Mouse (Mus musculus): ENCODE data around the gene Mea1. TPM values are rescaled to one million over a fixed set of nuclear protein-coding genes. Genes with fewer than 3 reads are reported as not detected.
A peak's percentile ranks its signal among the peaks of the same experiment; 100 is the strongest.

Mea1 gene
- polyA plus RNA-seq, 1 experiment from 2014 or later, result 353 TPM

DNA sequence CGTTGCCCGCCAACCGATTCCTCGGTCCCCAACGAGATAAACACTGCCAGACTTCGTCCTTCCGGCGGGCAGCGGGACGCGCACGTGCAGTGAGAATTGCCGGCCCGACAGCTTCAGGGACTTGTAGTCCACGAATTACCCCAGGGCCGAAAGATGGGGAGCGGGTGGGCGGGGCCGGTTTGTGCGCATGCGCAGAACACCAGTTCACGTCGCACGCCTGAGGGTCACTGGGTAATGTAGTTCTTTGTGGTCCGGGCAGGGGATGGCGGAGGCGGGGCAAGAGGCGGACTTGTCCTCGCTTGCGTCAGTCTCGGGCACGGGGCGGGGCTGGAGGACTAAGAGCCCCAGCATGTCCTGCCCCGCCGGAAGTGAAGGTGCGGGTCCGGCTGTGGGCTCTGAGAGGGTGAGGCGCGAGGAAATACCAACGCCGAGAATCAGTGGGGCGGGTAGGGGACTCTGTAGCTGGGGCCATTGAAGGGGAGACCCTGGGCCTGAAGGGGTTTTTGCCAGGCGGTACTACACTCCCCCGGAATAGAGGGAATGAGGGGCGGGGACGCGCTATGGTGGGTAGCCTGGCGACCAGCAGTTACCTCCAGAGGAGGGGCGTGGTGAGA, 2.3 kb downstream of the Mea1 start, which contains the start of gene Klhdc3:
Gene Klhdc3, minus strand, starts transcription at position 155 of the 614 bp plus-strand sequence.
- ATAC-seq, result peak; percentile 97
- Histone ChIP-seq H3K4me3 (ENCODE audit: low read length) (peak within 1 kb of the TSS; percentile 89), H3K9ac (ENCODE audit: low read depth, low read length) (peak within 1 kb of the TSS; percentile 85), H3K27me3 (replicated peaks; ENCODE audit: control insufficient read depth, insufficient read depth, low read length) (no peaks in the 10 kb centered on the region), H3K4me2 (ENCODE audit: low read length) (peak within 1 kb of the TSS; percentile 94), H3K27ac (ENCODE audit: low read depth, low read length) (peak within 1 kb of the TSS; percentile 94), H3K36me3 (ENCODE audit: control insufficient read depth, insufficient read depth, low read length) (peaks cover 45% of the 10 kb centered on the region), H3K4me1 (ENCODE audit: control insufficient read depth, insufficient read depth, low read depth, low read length) (peaks cover 22% of the 10 kb centered on the region), H3K9me3 (ENCODE audit: control insufficient read depth, low read length) (no peaks in the 10 kb centered on the region)
- WGBS, result under 1% methylated on average over 49 of the region's 49 CpGs

DNA sequence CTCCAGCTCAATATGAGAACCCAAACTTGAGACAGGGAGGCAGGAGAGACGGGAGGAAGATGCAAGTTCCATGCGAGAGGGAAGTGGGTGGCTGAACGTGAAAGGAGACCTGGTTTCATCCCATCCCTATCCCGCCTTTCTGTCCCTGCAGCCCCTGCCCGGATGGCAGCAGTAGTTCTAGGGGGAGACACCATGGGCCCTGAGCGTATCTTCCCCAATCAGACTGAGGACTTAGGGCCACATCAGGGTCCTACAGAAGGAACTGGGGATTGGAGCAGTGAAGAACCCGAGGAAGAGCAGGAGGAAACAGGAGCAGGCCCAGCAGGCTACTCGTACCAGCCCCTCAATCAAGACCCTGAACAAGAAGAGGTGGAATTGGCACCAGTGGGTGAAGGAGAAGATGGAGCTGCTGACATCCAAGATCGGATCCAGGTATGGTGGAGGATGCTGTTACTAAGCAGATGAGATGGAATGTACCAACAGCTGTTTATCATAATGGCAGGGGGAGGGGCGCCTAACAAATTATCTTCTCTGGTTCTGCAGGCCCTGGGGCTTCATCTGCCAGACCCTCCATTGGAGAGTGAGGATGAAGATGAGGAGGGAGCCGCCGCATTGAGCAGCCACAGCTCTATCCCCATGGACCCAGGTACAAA, 3.0 kb downstream of the Mea1 start:
- Histone ChIP-seq H3K4me1 (ENCODE audit: control insufficient read depth, insufficient read depth, low read depth, low read length) (peaks cover 22% of the 10 kb centered on the region), H3K9me3 (ENCODE audit: control insufficient read depth, low read length) (no peaks in the 10 kb centered on the region), H3K36me3 (ENCODE audit: control insufficient read depth, insufficient read depth, low read length) (peaks cover 47% of the 10 kb centered on the region), H3K27me3 (replicated peaks; ENCODE audit: control insufficient read depth, insufficient read depth, low read length) (no peaks in the 10 kb centered on the region), H3K27ac (ENCODE audit: low read depth, low read length) (peak overlapping the region; percentile 83), H3K4me2 (ENCODE audit: low read length) (peak overlapping the region; percentile 94), H3K4me3 (ENCODE audit: low read length) (peak overlapping the region; percentile 89), H3K9ac (ENCODE audit: low read depth, low read length) (peak overlapping the region; percentile 74)
- no peak for ATAC-seq
- 23% methylated on average over 12 of the region's 12 CpGs for WGBS

DNA sequence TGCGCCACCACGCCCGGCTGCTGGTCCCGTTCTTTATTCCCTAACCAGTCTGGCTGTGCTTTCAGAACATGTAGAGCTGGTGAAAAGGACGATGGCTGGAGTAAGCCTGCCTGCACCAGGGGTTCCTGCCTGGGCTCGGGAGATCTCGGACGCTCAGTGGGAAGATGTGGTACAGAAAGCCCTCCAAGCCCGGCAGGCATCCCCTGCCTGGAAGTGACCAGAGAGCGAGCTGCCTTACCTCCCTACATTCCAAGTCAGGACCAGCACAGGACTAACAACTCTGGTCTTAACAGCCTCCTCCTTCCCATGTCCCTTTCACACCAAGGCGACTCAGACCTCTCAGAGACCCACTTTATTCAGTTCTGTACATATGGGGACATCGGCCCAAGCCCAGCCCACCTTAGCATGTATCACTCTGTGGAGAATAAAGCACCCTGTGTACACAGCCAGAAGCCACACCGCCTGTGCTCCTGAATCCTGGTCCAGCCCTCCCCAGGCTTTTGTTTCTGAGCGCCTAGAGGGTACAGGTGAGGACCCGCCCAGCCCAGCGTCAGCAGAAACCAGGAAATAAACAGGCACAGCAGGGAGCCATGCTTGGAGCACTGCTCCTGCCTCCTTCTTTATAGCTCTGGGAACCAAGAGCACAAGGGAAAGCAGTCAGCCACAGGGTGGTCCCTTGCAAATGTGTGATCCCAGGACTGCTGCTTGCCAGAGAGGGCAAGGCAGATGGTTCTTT, 4.2 kb downstream of the Mea1 start:
- Histone ChIP-seq H3K9ac (ENCODE audit: low read depth, low read length) (no peak overlapping the region), H3K27me3 (replicated peaks; ENCODE audit: control insufficient read depth, insufficient read depth, low read length) (no peaks in the 10 kb centered on the region), H3K4me2 (ENCODE audit: low read length) (no peak overlapping the region), H3K4me1 (ENCODE audit: control insufficient read depth, insufficient read depth, low read depth, low read length) (peaks cover 22% of the 10 kb centered on the region), H3K36me3 (ENCODE audit: control insufficient read depth, insufficient read depth, low read length) (peaks cover 39% of the 10 kb centered on the region), H3K9me3 (ENCODE audit: control insufficient read depth, low read length) (no peaks in the 10 kb centered on the region), H3K4me3 (ENCODE audit: low read length) (no peak overlapping the region), H3K27ac (ENCODE audit: low read depth, low read length) (no peak overlapping the region)
- 81% methylated on average over 16 of the region's 16 CpGs for WGBS
- ATAC-seq, result no peak

DNA sequence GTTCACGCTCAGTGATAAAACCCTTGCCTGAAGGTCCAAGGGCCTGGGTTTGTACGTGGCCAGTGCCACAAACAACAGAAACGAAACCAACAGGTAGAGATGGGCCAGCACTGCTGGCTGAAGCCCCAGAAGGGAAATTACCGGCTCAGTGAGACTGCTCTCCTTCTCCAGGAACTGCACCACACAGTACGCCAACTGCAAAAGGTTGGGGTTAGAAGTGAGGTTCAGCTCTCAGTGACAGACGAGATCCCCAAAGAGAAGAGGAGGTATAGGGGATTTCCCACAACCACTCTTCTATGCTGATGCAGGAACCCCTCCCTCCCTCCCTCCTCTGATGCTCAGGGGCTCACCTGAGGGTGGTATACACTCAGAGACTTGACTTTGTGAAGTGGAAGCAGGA, 7.3 kb downstream of the Mea1 start:
- no peak for ATAC-seq
- WGBS, result 92% methylated on average over 6 of the region's 6 CpGs
- Histone ChIP-seq H3K27me3 (replicated peaks; ENCODE audit: control insufficient read depth, insufficient read depth, low read length) (no peaks in the 10 kb centered on the region), H3K36me3 (ENCODE audit: control insufficient read depth, insufficient read depth, low read length) (peaks cover 34% of the 10 kb centered on the region), H3K9ac (ENCODE audit: low read depth, low read length) (no peak overlapping the region), H3K27ac (ENCODE audit: low read depth, low read length) (no peak overlapping the region), H3K4me2 (ENCODE audit: low read length) (no peak overlapping the region), H3K9me3 (ENCODE audit: control insufficient read depth, low read length) (no peaks in the 10 kb centered on the region), H3K4me1 (ENCODE audit: control insufficient read depth, insufficient read depth, low read depth, low read length) (peaks cover 8% of the 10 kb centered on the region), H3K4me3 (ENCODE audit: low read length) (no peak overlapping the region)

DNA sequence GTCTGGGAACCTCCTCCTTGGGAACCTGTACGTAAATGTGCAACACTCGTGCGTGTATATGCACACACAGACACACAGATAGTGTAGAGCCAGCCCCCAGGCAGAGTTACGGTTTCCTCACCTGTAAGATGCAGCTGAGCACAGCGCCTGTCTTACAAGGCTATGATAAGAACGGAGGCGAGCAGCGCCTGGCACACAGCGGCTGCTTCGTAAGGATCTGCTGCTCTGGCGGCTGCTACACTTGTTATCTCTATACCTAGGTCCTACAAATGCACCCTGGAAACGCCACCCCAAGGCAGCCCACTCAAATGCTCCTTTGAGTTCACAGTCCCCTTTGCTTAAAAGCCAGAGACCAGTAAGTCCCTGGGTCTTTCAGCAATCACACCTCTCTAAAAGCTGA, 12.1 kb downstream of the Mea1 start:
- WGBS, result 95% methylated on average over 12 of the region's 12 CpGs

DNA sequence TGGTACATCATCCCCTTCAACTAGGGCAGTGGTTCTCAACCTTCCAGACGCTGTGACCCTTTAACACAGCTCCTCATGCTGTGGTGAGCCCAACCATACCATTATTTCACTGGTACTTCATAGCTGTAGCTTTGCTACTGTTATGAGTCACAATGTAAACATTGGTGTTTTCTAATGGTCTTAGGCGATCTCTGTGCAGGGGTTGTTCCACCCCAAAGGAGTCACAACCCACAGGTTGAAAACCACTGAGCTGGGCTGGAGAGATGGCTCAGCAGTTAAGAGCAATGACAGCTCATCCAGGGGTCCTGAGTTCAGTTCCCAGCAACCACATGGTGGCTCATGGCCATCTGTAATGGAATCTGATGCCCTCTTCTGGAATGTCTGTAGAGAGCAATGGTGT, 12.8 kb downstream of the Mea1 start:
- no peaks in the 10 kb centered on the region for H3K9me3 ChIP-seq (ENCODE audit: control insufficient read depth, low read length)

More for the DNA sequence above, 12.1 kb downstream of the Mea1 start:
- H3K4me2 ChIP-seq (ENCODE audit: low read length), result no peak overlapping the region
- no peak overlapping the region for H3K27ac ChIP-seq (ENCODE audit: low read depth, low read length)
- no peaks in the 10 kb centered on the region for H3K27me3 ChIP-seq (replicated peaks; ENCODE audit: control insufficient read depth, insufficient read depth, low read length)
- peaks cover 10% of the 10 kb centered on the region for H3K36me3 ChIP-seq (ENCODE audit: control insufficient read depth, insufficient read depth, low read length)
- no peak overlapping the region for H3K9ac ChIP-seq (ENCODE audit: low read depth, low read length)
- ATAC-seq, result no peak
- H3K9me3 ChIP-seq (ENCODE audit: control insufficient read depth, low read length), result no peaks in the 10 kb centered on the region
- no peaks in the 10 kb centered on the region for H3K4me1 ChIP-seq (ENCODE audit: control insufficient read depth, insufficient read depth, low read depth, low read length)
- no peak overlapping the region for H3K4me3 ChIP-seq (ENCODE audit: low read length)

DNA sequence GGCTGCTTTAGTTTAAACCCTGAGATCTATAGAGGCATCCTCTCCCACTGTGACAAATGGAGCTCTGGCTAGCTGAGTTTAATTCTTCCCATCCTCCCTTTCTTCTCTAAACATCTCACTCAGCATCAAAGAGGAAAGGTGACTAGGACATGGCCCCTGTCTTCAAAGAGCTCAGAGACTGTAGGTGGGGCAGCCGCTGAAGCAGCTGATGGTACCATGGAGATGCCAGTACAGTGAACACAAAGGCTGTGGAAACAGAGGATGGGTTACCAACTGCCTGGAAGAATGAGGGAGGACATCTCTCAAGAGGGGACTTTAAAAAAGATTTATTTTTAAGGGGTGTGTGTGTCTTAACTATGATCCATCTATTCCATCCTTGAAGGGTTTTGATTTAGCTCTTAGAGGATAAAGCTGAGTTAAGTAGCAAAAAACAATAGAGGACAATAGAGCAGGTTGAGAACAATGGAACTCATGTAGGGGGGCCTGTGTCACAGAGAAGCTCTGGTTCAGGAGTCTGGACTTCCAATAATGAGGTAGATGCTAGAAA, 16.0 kb downstream of the Mea1 start:
- no peak overlapping the region for H3K27ac ChIP-seq (ENCODE audit: low read depth, low read length)
- 68% methylated on average over 1 of the region's 1 CpGs for WGBS

More for the DNA sequence above, 12.8 kb downstream of the Mea1 start:
- Histone ChIP-seq H3K27me3 (replicated peaks; ENCODE audit: control insufficient read depth, insufficient read depth, low read length) (no peaks in the 10 kb centered on the region), H3K36me3 (ENCODE audit: control insufficient read depth, insufficient read depth, low read length) (peaks cover 4% of the 10 kb centered on the region), H3K4me1 (ENCODE audit: control insufficient read depth, insufficient read depth, low read depth, low read length) (no peaks in the 10 kb centered on the region), H3K27ac (ENCODE audit: low read depth, low read length) (no peak overlapping the region), H3K9ac (ENCODE audit: low read depth, low read length) (no peak overlapping the region), H3K4me3 (ENCODE audit: low read length) (no peak overlapping the region), H3K4me2 (ENCODE audit: low read length) (no peak overlapping the region)
- 98% methylated on average over 2 of the region's 2 CpGs for WGBS
- no peak for ATAC-seq

DNA sequence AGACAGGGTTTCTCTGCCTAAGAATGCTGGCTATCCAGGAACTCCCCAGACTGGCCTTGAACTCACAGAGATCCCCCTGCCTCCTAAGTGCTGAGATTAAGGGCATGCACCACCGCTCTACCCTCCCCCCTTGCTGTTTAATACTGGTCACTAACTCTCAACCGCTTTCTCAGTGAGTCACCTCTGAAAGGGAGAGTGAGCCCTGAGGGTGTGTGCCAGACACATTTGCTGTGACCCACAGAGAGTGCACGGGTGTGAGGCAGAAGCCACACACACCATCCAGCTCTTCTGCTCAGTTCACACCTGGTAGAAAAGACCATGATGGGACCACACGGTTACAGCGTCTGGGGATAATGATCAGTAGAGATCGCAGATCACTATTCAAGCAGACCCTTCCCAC, 19.9 kb downstream of the Mea1 start:
- ATAC-seq, result no peak
- Histone ChIP-seq H3K9ac (ENCODE audit: low read depth, low read length) (no peak overlapping the region), H3K4me1 (ENCODE audit: control insufficient read depth, insufficient read depth, low read depth, low read length) (peaks cover 23% of the 10 kb centered on the region), H3K27me3 (replicated peaks; ENCODE audit: control insufficient read depth, insufficient read depth, low read length) (no peaks in the 10 kb centered on the region), H3K27ac (ENCODE audit: low read depth, low read length) (no peak overlapping the region), H3K36me3 (ENCODE audit: control insufficient read depth, insufficient read depth, low read length) (0 out of 2 replicates have a peak, but pooled peaks cover 3% of the 10 kb centered on the region), H3K9me3 (ENCODE audit: control insufficient read depth, low read length) (no peaks in the 10 kb centered on the region), H3K4me2 (ENCODE audit: low read length) (no peak overlapping the region), H3K4me3 (ENCODE audit: low read length) (no peak overlapping the region)
- 92% methylated on average over 6 of the region's 6 CpGs for WGBS

More for the DNA sequence above, 16.0 kb downstream of the Mea1 start:
- Histone ChIP-seq H3K36me3 (ENCODE audit: control insufficient read depth, insufficient read depth, low read length) (peaks cover under 1% of the 10 kb centered on the region; the same call in 1 of the 2 replicates), H3K4me3 (ENCODE audit: low read length) (no peak overlapping the region), H3K9me3 (ENCODE audit: control insufficient read depth, low read length) (no peaks in the 10 kb centered on the region), H3K4me2 (ENCODE audit: low read length) (no peak overlapping the region), H3K9ac (ENCODE audit: low read depth, low read length) (no peak overlapping the region), H3K27me3 (replicated peaks; ENCODE audit: control insufficient read depth, insufficient read depth, low read length) (no peaks in the 10 kb centered on the region), H3K4me1 (ENCODE audit: control insufficient read depth, insufficient read depth, low read depth, low read length) (no peaks in the 10 kb centered on the region)
- ATAC-seq, result no peak

DNA sequence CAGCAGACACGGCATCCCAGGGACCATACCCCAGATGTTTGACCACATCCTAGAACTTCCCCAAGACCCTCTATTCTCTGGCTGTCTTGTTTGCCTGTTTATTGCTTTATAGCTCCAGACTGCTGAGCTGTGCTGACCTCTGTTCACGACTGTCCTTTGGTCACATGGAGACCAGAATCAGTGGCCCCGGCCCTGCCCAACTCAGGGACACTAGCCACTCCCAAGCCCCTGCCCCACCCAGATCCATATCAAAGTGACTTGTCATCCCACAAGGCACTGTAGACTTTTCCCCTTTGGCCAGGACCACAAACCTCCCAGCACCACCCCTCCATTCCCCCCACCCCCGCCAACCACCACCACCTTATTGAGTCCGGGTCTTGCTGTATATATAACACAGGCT, 20.7 kb downstream of the Mea1 start:
- 83% methylated on average over 5 of the region's 5 CpGs for WGBS

More for the DNA sequence above, 20.7 kb downstream of the Mea1 start:
- Histone ChIP-seq H3K27ac (ENCODE audit: low read depth, low read length) (no peak overlapping the region), H3K9me3 (ENCODE audit: control insufficient read depth, low read length) (no peaks in the 10 kb centered on the region), H3K4me2 (ENCODE audit: low read length) (no peak overlapping the region), H3K4me3 (ENCODE audit: low read length) (no peak overlapping the region), H3K36me3 (ENCODE audit: control insufficient read depth, insufficient read depth, low read length) (0 out of 2 replicates have a peak, but pooled peaks cover 3% of the 10 kb centered on the region), H3K4me1 (ENCODE audit: control insufficient read depth, insufficient read depth, low read depth, low read length) (peaks cover 29% of the 10 kb centered on the region), H3K27me3 (replicated peaks; ENCODE audit: control insufficient read depth, insufficient read depth, low read length) (no peaks in the 10 kb centered on the region), H3K9ac (ENCODE audit: low read depth, low read length) (no peak overlapping the region)
- ATAC-seq, result no peak
